Mouse (Mus musculus) kidney, adult 2 months (tissue): ENCODE results near the gene Ap3b1.

Source experiments
- CTCF ChIP-seq: fragments of 200-500 bp; conservative IDR thresholded peaks from 2 replicates; pipeline ENCODE4 v1.5.1; 2011; ENCODE audit warnings: low read depth, mild to moderate bottlenecking, control low read depth, low read length, moderate library complexity, mixed read lengths; ENCODE audit not compliant: insufficient read depth, insufficient read length
- POLR2A ChIP-seq: fragments of 200-500 bp; IDR thresholded peaks from one replicate; pipeline ENCODE4 v1.6.1; 2011; ENCODE audit warnings: low read depth, low read length, control low read depth

- no peak for TF ChIP-seq CTCF
- no peak for TF ChIP-seq POLR2A
Measured at GRCm38 (mm10) chr13:94607035-94607860, 248.5 kb downstream of the Ap3b1 start.
